Mouse (Mus musculus) megakaryocyte, embryonic 14.5 days (primary cell): ENCODE measurements around the gene Pnpla6.

Experiments
- FLI1 ChIP-seq: IDR thresholded peaks from 2 replicates; pipeline ENCODE4 v1.6.1; 2012; ENCODE audit warnings: low read length, inconsistent platforms, mixed read lengths
- GATA1 ChIP-seq: IDR thresholded peaks from 3 replicates; pipeline ENCODE4 v1.6.1; 2012; ENCODE audit warnings: mixed read lengths, low read length, inconsistent platforms, borderline replicate concordance

DNA sequence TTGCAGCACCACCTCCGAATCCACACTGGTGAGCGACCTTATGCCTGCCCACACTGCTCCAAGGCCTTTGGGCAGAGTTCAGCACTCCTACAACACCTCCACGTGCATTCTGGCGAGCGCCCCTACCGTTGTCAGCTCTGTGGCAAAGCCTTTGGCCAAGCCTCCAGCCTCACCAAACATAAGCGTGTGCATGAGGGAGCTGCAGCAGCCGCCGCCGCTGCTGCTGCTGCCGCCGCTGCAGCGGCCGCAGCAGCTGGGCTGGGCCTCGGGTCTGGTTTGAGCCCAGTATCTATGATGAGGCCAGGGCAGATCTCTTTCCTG, 18.8 kb upstream of the Pnpla6 start:
- no peak for TF ChIP-seq FLI1
- TF ChIP-seq GATA1: no peak
